Mouse (Mus musculus) right cerebral cortex, postnatal 14 days (tissue): ENCODE data around the gene Stx4a.
A peak's percentile ranks its signal among the peaks of the same experiment; 100 is the strongest.
"Not testable (repeated sequence)": the region's sequence is repeated elsewhere in the genome, so short reads cannot be mapped to it uniquely, and the experiment has no call there.

ENCODE experiments used
- DNase-seq: peaks from one replicate; pipeline ENCODE4 v3.0.0; 2022

Stx4a gene

GRCm38 (mm10) chr7:127870136-127870821 lies 46.2 kb downstream of the Stx4a start:
- no peak for DNase-seq

- no peak for DNase-seq
Measured at GRCm38 (mm10) chr7:127874812-127875626, 50.9 kb downstream of the Stx4a start.

- peak; percentile 91 for DNase-seq
Measured at GRCm38 (mm10) chr7:127875627-127876001, 51.5 kb downstream of the Stx4a start.

GRCm38 (mm10) chr7:127876041-127876466 lies 52.0 kb downstream of the Stx4a start, which contains the start of gene Zfp646:
Zfp646 (plus strand) TSS chr7:127876221.
- DNase-seq: peak; percentile 62

GRCm38 (mm10) chr7:127876467-127877348 lies 52.6 kb downstream of the Stx4a start, which contains the start of gene Zfp668:
Zfp668 (minus strand) TSS chr7:127876828.
- peak; percentile 91 for DNase-seq

- DNase-seq: no peak
Measured at GRCm38 (mm10) chr7:127879301-127879700, 55.2 kb downstream of the Stx4a start.

- DNase-seq: no peak
Measured at GRCm38 (mm10) chr7:127880431-127880830, 56.3 kb downstream of the Stx4a start.

GRCm38 (mm10) chr7:127885951-127886350 lies 61.9 kb downstream of the Stx4a start:
- DNase-seq: no peak

- no peak for DNase-seq
Measured at GRCm38 (mm10) chr7:127886551-127886950, 62.5 kb downstream of the Stx4a start.

- no peak for DNase-seq
Measured at GRCm38 (mm10) chr7:127887191-127887590, 63.1 kb downstream of the Stx4a start.

GRCm38 (mm10) chr7:127887781-127888180 lies 63.7 kb downstream of the Stx4a start:
- DNase-seq: no peak

GRCm38 (mm10) chr7:127888821-127889220 lies 64.7 kb downstream of the Stx4a start:
- no peak for DNase-seq

GRCm38 (mm10) chr7:127890798-127891197 lies 66.7 kb downstream of the Stx4a start, which contains the start of gene Prss53:
Prss53 (minus strand) TSS chr7:127890970.
- no peak for DNase-seq

- no peak for DNase-seq
Measured at GRCm38 (mm10) chr7:127894480-127894879, 70.4 kb downstream of the Stx4a start.

GRCm38 (mm10) chr7:127895442-127895841 lies 71.3 kb downstream of the Stx4a start, which contains the start of the genes Gm21974 and Vkorc1:
Gm21974 (minus strand) TSS chr7:127895454.
Vkorc1 (minus strand) TSS chr7:127895617.
- peak; percentile 88 for DNase-seq

- not testable (repeated sequence) for DNase-seq
Measured at GRCm38 (mm10) chr7:127895891-127896290, 71.8 kb downstream of the Stx4a start.

- DNase-seq: peak; percentile 73
Measured at GRCm38 (mm10) chr7:127896384-127896783, 72.3 kb downstream of the Stx4a start.

- no peak for DNase-seq
Measured at GRCm38 (mm10) chr7:127897542-127897941, 73.4 kb downstream of the Stx4a start.

GRCm38 (mm10) chr7:127898179-127898956 lies 74.3 kb downstream of the Stx4a start:
- DNase-seq: no peak
